Mouse (Mus musculus) C2C12 (cell line): ENCODE results near the gene Ugt1a9. TPM values are rescaled to one million over a fixed set of nuclear protein-coding genes. Genes with fewer than 3 reads are reported as not detected.

ENCODE experiments used
- H3K27me3 ChIP-seq: one replicate; pipeline ENCODE4 v1.6.1; 2011; ENCODE audit not compliant: control insufficient read depth, insufficient read depth, insufficient read length
- H3K36me3 ChIP-seq: one replicate; pipeline ENCODE4 v1.6.1; 2011; ENCODE audit not compliant: control insufficient read depth, insufficient read depth
- H3K4me3 ChIP-seq: one replicate; pipeline ENCODE4 v1.5.1; 2011; ENCODE audit warnings: mild to moderate bottlenecking, control low read depth; ENCODE audit not compliant: poor library complexity, insufficient read depth, severe bottlenecking
- H3K79me2 ChIP-seq: one replicate; pipeline ENCODE4 v1.6.1; 2011; ENCODE audit not compliant: control insufficient read depth, insufficient read depth
- H3K79me3 ChIP-seq: one replicate; pipeline ENCODE4 v1.6.1; 2011; ENCODE audit warnings: low read depth, control low read depth
- H3ac ChIP-seq: one replicate; pipeline ENCODE3; 2011; ENCODE audit warnings: low read depth; ENCODE audit not compliant: control insufficient read depth, insufficient read length
- CEBPB ChIP-seq: IDR thresholded peaks from one replicate; pipeline ENCODE4 v1.6.1; 2011; ENCODE audit warnings: low read depth, mild to moderate bottlenecking, control low read depth, moderate library complexity
- CTCF ChIP-seq: IDR thresholded peaks from one replicate; pipeline ENCODE4 v1.5.1; 2011; ENCODE audit not compliant: control insufficient read depth, insufficient read depth, insufficient read length
- FOSL1 ChIP-seq: IDR thresholded peaks from one replicate; pipeline ENCODE4 v1.8.0; 2011; ENCODE audit warnings: mild to moderate bottlenecking, low read length; ENCODE audit not compliant: poor library complexity, insufficient read depth, severe bottlenecking
- MAX ChIP-seq: IDR thresholded peaks from one replicate; pipeline ENCODE4 v1.6.1; 2011; ENCODE audit warnings: mild to moderate bottlenecking, control low read depth
- MYOD1 ChIP-seq: IDR thresholded peaks from one replicate; pipeline ENCODE4 v1.6.1; 2011; ENCODE audit warnings: low read depth; ENCODE audit not compliant: control insufficient read depth, insufficient read length
- MYOG ChIP-seq: IDR thresholded peaks from one replicate; pipeline ENCODE4 v1.6.1; 2011; ENCODE audit not compliant: control insufficient read depth, insufficient read length; ENCODE audit errors: extremely low read depth
- USF1 ChIP-seq: IDR thresholded peaks from one replicate; pipeline ENCODE4 v1.6.1; 2011; ENCODE audit warnings: low read depth, mild to moderate bottlenecking, control low read depth, moderate library complexity
- polyA plus RNA-seq: library from polyadenylated mRNA; unstranded; fragments of >200 nt; fragmentation: generic; extraction: Trizol; gene quantifications from one replicate; pipeline ENCODE4 v1.2.1, GENCODE M21; 2012; ENCODE audit warnings: missing spikeins

Ugt1a9 gene
- polyA plus RNA-seq, 1 experiment = not detected

DNA sequence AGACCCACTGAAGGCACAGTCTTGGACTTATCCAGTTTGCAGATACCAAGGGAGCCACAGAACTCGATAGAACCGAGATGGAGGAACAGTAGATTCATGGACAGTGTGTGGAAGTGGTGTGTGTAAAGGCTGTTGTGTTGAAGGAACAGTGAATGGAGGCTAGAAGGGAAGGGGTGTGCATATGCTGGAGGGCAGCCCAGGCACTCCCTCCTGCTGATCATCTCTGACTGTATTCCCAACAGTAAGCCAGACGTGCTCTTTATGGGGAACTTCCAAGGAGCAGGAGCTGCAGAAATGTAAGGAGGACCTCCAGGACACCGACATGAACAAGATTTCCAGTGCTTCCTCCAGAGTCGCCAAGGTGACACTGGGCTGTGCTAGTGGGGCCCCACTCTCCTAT is 179.4 kb downstream of the Ugt1a9 start:
- no peak for TF ChIP-seq MYOD1
- TF ChIP-seq CEBPB = no peak
- TF ChIP-seq MAX = no peak
- no peak for TF ChIP-seq FOSL1
- Histone ChIP-seq H3K79me3 (no peaks in the 10 kb centered on the region), H3ac (no peak overlapping the region), H3K27me3 (peaks cover 17% of the 10 kb centered on the region), H3K4me3 (no peak overlapping the region), H3K79me2 (no peaks in the 10 kb centered on the region), H3K36me3 (no peaks in the 10 kb centered on the region)

DNA sequence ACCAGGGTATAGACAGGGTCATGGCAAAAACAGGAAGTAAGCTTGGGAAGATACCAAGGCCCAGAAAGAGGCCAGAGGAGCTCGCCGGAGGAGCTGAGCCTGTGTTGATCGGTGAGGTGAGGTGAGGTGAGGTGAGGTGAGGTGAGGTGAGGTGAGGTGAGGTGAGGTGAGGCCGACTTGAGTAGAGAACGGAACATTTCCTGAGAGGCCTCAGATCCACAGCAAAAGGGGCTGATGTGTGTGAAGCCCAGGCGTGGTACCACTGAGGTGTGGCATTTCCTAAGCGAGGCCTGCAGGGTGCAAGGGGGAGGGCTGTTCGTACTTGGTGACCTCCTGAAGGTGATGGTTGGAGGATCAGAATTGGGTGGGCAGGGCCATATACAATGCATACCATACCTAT is 182.5 kb downstream of the Ugt1a9 start:
- Histone ChIP-seq H3K79me3 (no peaks in the 10 kb centered on the region), H3K4me3 (no peak overlapping the region), H3ac (no peak overlapping the region), H3K27me3 (peaks cover 12% of the 10 kb centered on the region), H3K79me2 (no peaks in the 10 kb centered on the region), H3K36me3 (no peaks in the 10 kb centered on the region)
- TF ChIP-seq USF1 (no peak), CEBPB (no peak), MAX (no peak), MYOD1 (no peak), MYOG (no peak), CTCF (no peak), FOSL1 (no peak)

DNA sequence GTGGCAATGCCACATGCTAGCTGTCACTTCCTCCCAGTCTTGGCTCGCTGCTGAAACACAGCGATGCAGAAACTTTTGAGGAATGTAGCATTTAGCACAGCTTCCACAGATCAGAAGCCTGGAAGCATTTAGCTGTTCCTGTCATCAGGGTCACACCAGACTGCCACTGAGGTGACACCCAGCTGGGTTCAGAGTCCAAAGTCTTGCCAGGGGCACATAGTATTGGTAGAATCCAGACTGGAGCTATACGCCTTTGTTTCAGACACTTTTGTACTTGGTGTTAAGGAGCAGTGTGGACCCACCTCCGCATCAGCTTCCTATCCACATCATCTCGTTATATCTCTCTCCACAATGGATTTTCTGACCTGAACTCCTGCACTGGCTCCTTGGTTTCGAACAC is 182.9 kb downstream of the Ugt1a9 start:
- Histone ChIP-seq H3K27me3 (peaks cover 12% of the 10 kb centered on the region), H3K79me3 (no peaks in the 10 kb centered on the region), H3K4me3 (no peak overlapping the region), H3K36me3 (no peaks in the 10 kb centered on the region), H3K79me2 (no peaks in the 10 kb centered on the region), H3ac (no peak overlapping the region)
- TF ChIP-seq CEBPB (no peak), MYOD1 (no peak), MAX (no peak), USF1 (no peak), FOSL1 (no peak), CTCF (no peak), MYOG (no peak)

DNA sequence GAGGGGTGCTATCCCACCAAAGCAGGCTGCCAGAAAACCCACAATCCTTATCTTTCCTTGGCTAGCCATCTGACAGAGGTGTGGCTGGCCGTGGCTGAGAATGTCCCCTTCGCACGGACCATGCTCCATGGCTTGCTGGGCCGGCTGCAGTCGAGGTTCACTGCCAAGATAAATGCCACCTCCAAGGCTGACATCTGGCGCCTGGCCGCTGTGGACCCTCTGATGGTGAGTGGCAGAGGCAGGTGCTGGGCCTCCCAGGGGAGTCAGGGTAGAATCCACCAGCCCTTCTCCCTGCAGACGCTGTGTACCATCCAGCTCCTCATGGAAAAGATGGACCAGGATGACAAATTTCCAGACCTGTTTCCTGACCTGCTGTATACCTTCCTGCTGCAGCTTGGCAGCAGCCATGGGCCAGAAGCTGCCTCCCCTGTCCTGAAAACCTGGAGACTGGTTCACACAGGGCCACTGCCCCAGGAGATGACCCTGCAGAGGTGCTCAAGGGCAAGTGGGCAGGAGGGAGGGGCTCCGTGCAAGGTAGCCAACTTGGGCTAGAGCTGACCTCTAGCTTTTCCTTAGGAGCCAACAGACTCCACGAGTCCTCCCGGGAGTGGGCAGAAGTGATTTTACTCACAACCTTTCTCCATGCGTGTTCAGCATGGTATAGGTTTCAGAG is 184.3 kb downstream of the Ugt1a9 start:
- no peaks in the 10 kb centered on the region for H3K79me3 ChIP-seq
- H3K27me3 ChIP-seq = peaks cover 6% of the 10 kb centered on the region
- H3ac ChIP-seq = no peak overlapping the region
- H3K79me2 ChIP-seq = no peaks in the 10 kb centered on the region
- no peaks in the 10 kb centered on the region for H3K36me3 ChIP-seq
- H3K4me3 ChIP-seq = no peak overlapping the region
- TF ChIP-seq MYOD1 (peak; percentile 99), USF1 (no peak), CEBPB (no peak)

DNA sequence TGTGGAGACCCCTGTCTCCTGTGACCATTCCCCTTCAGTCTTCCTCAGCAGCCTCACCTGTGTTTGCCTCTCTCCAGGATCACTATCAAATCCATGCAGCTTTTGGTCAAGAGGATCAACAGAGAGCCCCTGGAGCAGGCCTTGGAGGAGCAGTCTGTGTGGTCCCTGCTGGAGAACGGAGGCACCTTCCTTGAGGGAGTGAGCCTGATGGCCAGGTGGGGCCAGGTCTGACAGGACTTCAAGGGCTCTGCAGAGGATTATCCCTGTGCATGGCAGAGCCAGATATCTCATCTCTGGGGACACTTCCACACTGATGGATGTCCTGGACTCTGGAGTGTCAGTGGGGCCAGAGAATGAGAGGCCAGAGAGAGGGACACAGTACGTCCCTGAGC is 184.9 kb downstream of the Ugt1a9 start:
- TF ChIP-seq USF1 (no peak), FOSL1 (no peak), CTCF (no peak), MYOD1 (no peak), MAX (no peak), CEBPB (no peak), MYOG (no peak)
- no peak overlapping the region for H3ac ChIP-seq
- no peaks in the 10 kb centered on the region for H3K79me3 ChIP-seq
- no peaks in the 10 kb centered on the region for H3K36me3 ChIP-seq
- peaks cover 3% of the 10 kb centered on the region for H3K27me3 ChIP-seq
- H3K4me3 ChIP-seq = no peak overlapping the region
- no peaks in the 10 kb centered on the region for H3K79me2 ChIP-seq

DNA sequence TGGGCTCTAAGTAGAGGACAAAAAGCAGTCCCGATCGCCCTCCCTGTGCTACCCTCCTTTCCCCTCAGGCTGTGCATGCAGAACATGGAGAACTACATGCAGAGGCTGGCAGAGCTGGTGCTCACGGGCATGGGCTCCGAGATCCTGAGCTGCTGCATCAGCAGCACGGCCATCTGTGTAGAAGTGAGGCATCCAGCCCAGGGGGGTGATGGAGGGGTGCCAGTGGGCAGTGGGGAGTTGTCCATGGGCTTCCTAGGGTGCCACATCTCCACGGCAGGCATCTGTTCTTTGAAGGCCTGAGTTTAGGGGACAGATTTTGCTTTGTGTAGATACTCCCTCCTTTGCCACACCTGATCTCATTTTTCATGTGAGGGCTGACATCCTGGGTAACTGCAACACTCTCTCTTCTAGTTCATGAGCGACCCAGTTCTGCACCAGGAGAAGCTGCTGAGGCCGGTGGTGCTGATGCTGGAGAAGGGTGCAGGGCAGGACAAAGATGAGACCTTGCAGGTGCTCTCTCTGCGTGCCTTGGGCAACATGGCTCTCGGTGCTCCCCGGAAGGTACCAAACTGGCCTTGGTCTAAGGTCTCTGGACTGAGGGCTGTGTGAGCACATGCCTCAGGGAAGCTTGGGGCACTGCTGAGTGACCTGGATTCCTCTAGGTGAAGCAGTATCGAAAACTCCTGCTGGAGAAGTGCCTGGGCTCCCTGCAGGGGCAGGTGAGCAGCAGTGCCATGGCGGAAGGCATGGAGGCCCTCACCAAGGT is 185.6 kb downstream of the Ugt1a9 start:
- TF ChIP-seq FOSL1 = no peak
- TF ChIP-seq USF1 = no peak
- no peak for TF ChIP-seq MYOD1
- TF ChIP-seq CEBPB = no peak
- TF ChIP-seq MYOG = no peak
- TF ChIP-seq CTCF = no peak
- no peak for TF ChIP-seq MAX
- H3K79me3 ChIP-seq = peaks cover under 1% of the 10 kb centered on the region
- H3K4me3 ChIP-seq = no peak overlapping the region

More for the DNA sequence above, 185.6 kb downstream of the Ugt1a9 start:
- Histone ChIP-seq H3K27me3 (peaks cover 3% of the 10 kb centered on the region), H3K79me2 (no peaks in the 10 kb centered on the region), H3K36me3 (peaks cover 2% of the 10 kb centered on the region), H3ac (no peak overlapping the region)
